Mouse (Mus musculus): Measurements from ENCODE around the gene Gm49396. TPM values are rescaled to one million over a fixed set of nuclear protein-coding genes. Genes with fewer than 3 reads are reported as not detected.

Gm49396 gene
- total and polyA plus RNA-seq, 2 experiments from 2014 or later: 0.61 to 3.0 TPM

DNA sequence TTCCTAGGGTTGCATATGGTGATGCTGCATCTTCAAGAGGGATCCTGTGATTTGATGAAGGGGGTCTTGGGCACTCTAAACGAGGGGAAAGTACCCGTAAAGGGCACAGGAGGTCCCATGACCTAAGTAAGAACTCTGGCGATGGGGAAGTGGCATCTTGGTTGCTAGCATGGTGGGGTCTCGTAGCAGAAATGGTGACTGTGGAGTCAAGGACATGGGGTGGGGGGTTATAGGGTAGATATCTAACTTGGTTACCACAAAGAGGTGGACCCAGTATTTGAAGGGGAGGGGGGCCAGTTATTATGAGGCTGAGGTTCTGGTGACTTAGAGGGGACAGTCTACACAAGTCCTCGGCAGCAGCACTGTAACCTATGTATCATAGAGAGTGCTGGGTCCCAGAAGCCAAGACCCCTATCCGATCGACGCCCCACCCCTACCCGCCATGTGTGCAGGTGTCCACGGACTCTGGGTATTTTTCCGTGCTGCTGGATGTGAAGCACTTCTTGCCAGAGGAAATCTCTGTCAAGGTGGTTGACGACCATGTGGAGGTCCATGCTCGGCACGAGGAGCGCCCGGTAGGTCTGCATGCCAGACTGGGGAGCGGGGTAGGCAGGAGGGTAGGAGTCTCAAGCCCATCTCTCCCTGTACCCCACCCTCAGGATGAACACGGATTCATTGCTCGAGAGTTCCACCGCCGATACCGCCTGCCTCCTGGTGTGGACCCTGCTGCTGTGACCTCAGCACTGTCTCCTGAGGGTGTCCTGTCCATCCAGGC, 9.1 kb upstream of the Gm49396 start:
- H3K4me1 ChIP-seq (ENCODE audit: control insufficient read depth, insufficient read depth): peaks cover 16% of the 10 kb centered on the region
- no peak for ATAC-seq (ENCODE audit: insufficient read depth, low read depth)
- peak overlapping the region; percentile 79 for H3K4me2 ChIP-seq (ENCODE audit: low read depth, low read length)
- peak overlapping the region; percentile 97 for H3K27ac ChIP-seq (ENCODE audit: low read depth)
- H3K36me3 ChIP-seq (replicated peaks; ENCODE audit: control insufficient read depth, insufficient read depth, low read length): peaks cover 29% of the 10 kb centered on the region
- no peaks in the 10 kb centered on the region for H3K9me3 ChIP-seq (replicated peaks; ENCODE audit: control insufficient read depth, low read length)
- peak overlapping the region; percentile 79 for H3K9ac ChIP-seq (replicated peaks; ENCODE audit: low read depth, low read length)
- H3K27me3 ChIP-seq (ENCODE audit: control insufficient read depth, insufficient read depth, low read length): no peaks in the 10 kb centered on the region
- 79% methylated on average over 22 of the region's 22 CpGs for whole genome bisulfite sequencing
- peak overlapping the region; percentile 80 for H3K4me3 ChIP-seq (ENCODE audit: low read depth, low read length)
- no peak for DNase-seq (ENCODE audit: low spot score)
- no peak for TF ChIP-seq CTCF (IDR thresholded peaks at IDR 0.05; ENCODE audit: low read depth)
- TF ChIP-seq EP300 (IDR thresholded peaks at IDR 0.05; ENCODE audit: low read depth): 0 out of 2 replicates have a peak, but pooled peaks have one; percentile 27

DNA sequence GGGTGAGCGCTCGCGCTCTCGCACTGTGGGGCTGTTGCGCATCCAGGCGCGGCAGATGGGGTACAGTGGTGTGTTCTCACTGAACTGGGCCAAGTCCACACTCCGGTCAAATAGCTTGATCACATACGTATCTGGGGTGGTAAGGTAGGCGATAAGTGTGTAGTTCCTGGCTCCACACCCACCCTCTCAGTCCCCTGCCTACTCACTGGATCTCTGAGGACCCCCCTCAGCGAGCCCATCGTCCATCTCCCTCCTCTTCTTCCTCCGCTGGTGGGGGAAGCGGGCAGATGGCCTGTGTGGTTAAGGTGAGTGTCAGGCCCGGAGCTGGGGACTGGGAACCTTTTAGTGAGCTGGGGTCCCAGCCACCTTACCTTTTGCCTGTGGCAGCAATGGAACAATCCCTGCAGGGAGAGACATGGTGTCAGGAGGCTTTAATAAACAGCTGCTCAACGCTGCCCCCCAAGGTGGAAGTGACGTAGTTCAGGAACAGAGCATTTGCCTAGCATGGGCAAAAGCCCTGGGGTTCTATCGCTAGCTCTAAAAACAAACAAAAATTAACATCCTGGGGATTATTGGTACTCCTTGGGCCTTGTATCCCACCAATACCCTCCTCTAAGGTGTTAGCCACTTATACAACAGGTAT, 6.1 kb upstream of the Gm49396 start:
- DNase-seq (ENCODE audit: low spot score) (no peak), ATAC-seq (ENCODE audit: insufficient read depth, low read depth) (no peak)
- Histone ChIP-seq H3K36me3 (replicated peaks; ENCODE audit: control insufficient read depth, insufficient read depth, low read length) (peaks cover 33% of the 10 kb centered on the region), H3K4me3 (ENCODE audit: low read depth, low read length) (no peak overlapping the region), H3K27ac (ENCODE audit: low read depth) (no peak overlapping the region), H3K9me3 (replicated peaks; ENCODE audit: control insufficient read depth, low read length) (no peaks in the 10 kb centered on the region), H3K4me1 (ENCODE audit: control insufficient read depth, insufficient read depth) (peaks cover 16% of the 10 kb centered on the region), H3K27me3 (ENCODE audit: control insufficient read depth, insufficient read depth, low read length) (no peaks in the 10 kb centered on the region), H3K4me2 (ENCODE audit: low read depth, low read length) (no peak overlapping the region), H3K9ac (replicated peaks; ENCODE audit: low read depth, low read length) (no peak overlapping the region)
- 93% methylated on average over 18 of the region's 18 CpGs for WGBS
- TF ChIP-seq EP300 (IDR thresholded peaks at IDR 0.05; ENCODE audit: low read depth) (no peak), CTCF (IDR thresholded peaks at IDR 0.05; ENCODE audit: low read depth) (no peak)

- Histone ChIP-seq H3K27me3 (ENCODE audit: control insufficient read depth, insufficient read depth, low read length) (no peaks in the 10 kb centered on the region), H3K4me3 (ENCODE audit: low read depth, low read length) (no peak overlapping the region), H3K4me1 (ENCODE audit: control insufficient read depth, insufficient read depth) (peaks cover 16% of the 10 kb centered on the region), H3K9me3 (replicated peaks; ENCODE audit: control insufficient read depth, low read length) (no peaks in the 10 kb centered on the region), H3K36me3 (replicated peaks; ENCODE audit: control insufficient read depth, insufficient read depth, low read length) (peaks cover 33% of the 10 kb centered on the region), H3K27ac (ENCODE audit: low read depth) (peak overlapping the region; percentile 44), H3K9ac (replicated peaks; ENCODE audit: low read depth, low read length) (peak overlapping the region; percentile 72), H3K4me2 (ENCODE audit: low read depth, low read length) (peak overlapping the region; percentile 89; the same call in 1 of the 2 replicates)
- ATAC-seq (ENCODE audit: insufficient read depth, low read depth) (no peak), DNase-seq (ENCODE audit: low spot score) (peak; percentile 18)
- TF ChIP-seq CTCF (IDR thresholded peaks at IDR 0.05; ENCODE audit: low read depth) (no peak), EP300 (IDR thresholded peaks at IDR 0.05; ENCODE audit: low read depth) (no peak)
- 79% methylated on average over 13 of the region's 13 CpGs for WGBS
Observed at GRCm38 (mm10) chr7:30557901-30558514, 5.1 kb upstream of the Gm49396 start.

DNA sequence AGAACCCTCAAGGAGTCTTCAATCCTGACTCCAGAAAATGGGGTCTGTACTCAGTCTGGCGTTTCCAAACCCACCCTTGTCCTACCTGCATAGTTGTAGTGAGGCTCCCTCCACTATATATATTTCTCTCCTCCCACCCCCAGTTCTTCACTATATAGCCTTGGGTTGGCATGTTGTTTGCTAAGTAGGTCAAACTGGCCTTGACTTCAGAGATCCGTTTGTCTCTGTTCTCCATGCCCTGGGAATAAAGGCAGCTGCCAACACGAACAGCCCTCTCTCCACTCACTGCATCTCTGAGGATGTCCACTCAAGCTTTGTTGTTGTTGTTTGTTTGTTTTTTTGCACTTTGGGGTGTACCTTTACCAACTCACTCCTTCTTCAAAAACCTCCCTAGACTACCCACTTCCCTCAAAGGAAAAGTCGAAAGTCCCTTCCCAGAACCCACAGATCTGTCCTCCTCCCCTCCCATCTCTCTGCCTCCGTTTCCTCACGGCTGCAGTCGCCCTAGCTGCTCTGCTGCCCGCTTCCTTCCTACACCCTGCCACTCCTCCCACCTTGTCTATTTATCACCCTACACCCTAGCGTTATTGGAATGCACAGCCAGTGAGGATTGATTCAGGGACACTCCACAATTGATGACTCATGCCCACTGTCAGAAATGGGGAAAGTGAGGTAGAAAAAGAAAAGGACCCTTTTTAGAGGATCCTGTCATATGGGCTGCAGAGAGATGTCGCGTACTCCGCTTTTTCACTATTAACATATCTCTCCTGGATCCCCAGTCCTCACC, 4.3 kb upstream of the Gm49396 start:
- Histone ChIP-seq H3K4me3 (ENCODE audit: low read depth, low read length) (peak overlapping the region; percentile 66), H3K9ac (replicated peaks; ENCODE audit: low read depth, low read length) (peak overlapping the region; percentile 72), H3K4me1 (ENCODE audit: control insufficient read depth, insufficient read depth) (peaks cover 17% of the 10 kb centered on the region), H3K9me3 (replicated peaks; ENCODE audit: control insufficient read depth, low read length) (no peaks in the 10 kb centered on the region), H3K27me3 (ENCODE audit: control insufficient read depth, insufficient read depth, low read length) (no peaks in the 10 kb centered on the region), H3K4me2 (ENCODE audit: low read depth, low read length) (peak overlapping the region; percentile 89), H3K27ac (ENCODE audit: low read depth) (peak overlapping the region; percentile 44), H3K36me3 (replicated peaks; ENCODE audit: control insufficient read depth, insufficient read depth, low read length) (peaks cover 33% of the 10 kb centered on the region)
- DNase-seq (ENCODE audit: low spot score) (no peak), ATAC-seq (ENCODE audit: insufficient read depth, low read depth) (no peak)
- TF ChIP-seq EP300 (IDR thresholded peaks at IDR 0.05; ENCODE audit: low read depth): no peak
- TF ChIP-seq CTCF (IDR thresholded peaks at IDR 0.05; ENCODE audit: low read depth): no peak
- 13% methylated on average over 12 of the region's 12 CpGs for WGBS

DNA sequence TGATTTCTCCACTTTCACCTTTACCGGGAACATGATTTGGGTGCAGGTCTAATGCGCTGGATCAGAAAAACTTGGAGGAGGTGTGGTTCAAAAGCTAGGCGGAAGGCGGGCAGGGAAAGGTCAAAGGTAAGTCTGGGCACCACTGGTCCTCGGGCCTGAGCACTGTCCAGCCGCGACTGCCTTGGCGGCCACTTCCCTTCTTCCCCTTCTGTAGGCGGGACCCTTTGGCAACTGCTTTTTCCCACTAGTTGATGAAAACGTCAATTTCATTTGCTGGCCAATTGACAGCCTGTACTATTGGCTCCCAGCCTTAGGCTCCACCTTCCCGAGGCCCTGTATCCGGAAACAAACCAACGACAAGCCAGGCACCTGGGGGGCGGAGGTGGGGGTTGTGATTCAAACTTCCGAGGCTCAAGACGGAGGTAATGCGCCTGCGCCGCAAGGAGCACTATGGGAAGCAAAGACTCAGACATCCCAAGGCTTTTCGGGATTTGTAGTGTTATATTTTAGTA, 3.6 kb upstream of the Gm49396 start, which contains the start of gene Lin37:
Lin37 (minus strand) TSS at position 396 of the 512 bp plus-strand sequence.
- peak within 1 kb of the TSS; percentile 72 for H3K9ac ChIP-seq (replicated peaks; ENCODE audit: low read depth, low read length)
- peak within 1 kb of the TSS; percentile 89 for H3K4me2 ChIP-seq (ENCODE audit: low read depth, low read length)
- H3K4me1 ChIP-seq (ENCODE audit: control insufficient read depth, insufficient read depth): peaks cover 18% of the 10 kb centered on the region
- under 1% methylated on average over 20 of the region's 20 CpGs for WGBS
- DNase-seq (ENCODE audit: low spot score): peak; percentile 98
- H3K27me3 ChIP-seq (ENCODE audit: control insufficient read depth, insufficient read depth, low read length): no peaks in the 10 kb centered on the region
- ATAC-seq (ENCODE audit: insufficient read depth, low read depth): peak; percentile 87
- H3K9me3 ChIP-seq (replicated peaks; ENCODE audit: control insufficient read depth, low read length): no peaks in the 10 kb centered on the region
- peak within 1 kb of the TSS; percentile 66 for H3K4me3 ChIP-seq (ENCODE audit: low read depth, low read length)
- H3K36me3 ChIP-seq (replicated peaks; ENCODE audit: control insufficient read depth, insufficient read depth, low read length): peaks cover 37% of the 10 kb centered on the region
- peak within 1 kb of the TSS; percentile 44 for H3K27ac ChIP-seq (ENCODE audit: low read depth)
- TF ChIP-seq EP300 (IDR thresholded peaks at IDR 0.05; ENCODE audit: low read depth) (no peak), CTCF (IDR thresholded peaks at IDR 0.05; ENCODE audit: low read depth) (no peak)

Data from heart, postnatal 0 days (tissue).